Mouse (Mus musculus): ENCODE measurements at regions not wholly inside any gene's neighbourhood (a gene's known extent, or its start where the extent isn't known, plus 50 kb on each side); places are given as distances from the start of the nearest gene placed in this dataset.
A peak's percentile ranks its signal among the peaks of the same experiment; 100 is the strongest.

- no peak for DNase-seq
Measured at GRCm38 (mm10) chr13:15283065-15283464, 180.0 kb upstream of the Gli3 start.

GRCm38 (mm10) chr13:15298457-15298856, 164.6 kb upstream of the Gli3 start:
- DNase-seq: peak; percentile 24

GRCm38 (mm10) chr13:15325413-15325812, 137.6 kb upstream of the Gli3 start:
- DNase-seq: no peak

GRCm38 (mm10) chr13:15326146-15326545, 136.9 kb upstream of the Gli3 start:
- DNase-seq: no peak

- no peak for DNase-seq
Measured at GRCm38 (mm10) chr13:15329561-15329960, 133.5 kb upstream of the Gli3 start.

GRCm38 (mm10) chr13:15343474-15343873, 119.6 kb upstream of the Gli3 start:
- DNase-seq: no peak

- no peak for DNase-seq
Measured at GRCm38 (mm10) chr13:15346866-15347265, 116.2 kb upstream of the Gli3 start.

- DNase-seq: no peak
Measured at GRCm38 (mm10) chr13:15366437-15366836, 96.6 kb upstream of the Gli3 start.

- DNase-seq: no peak
Measured at GRCm38 (mm10) chr13:15380081-15380480, 83.0 kb upstream of the Gli3 start.

GRCm38 (mm10) chr13:15395249-15395648, 67.8 kb upstream of the Gli3 start:
- DNase-seq: no peak

GRCm38 (mm10) chr13:15395694-15396093, 67.3 kb upstream of the Gli3 start:
- DNase-seq: no peak

GRCm38 (mm10) chr13:15398677-15399076, 64.4 kb upstream of the Gli3 start:
- DNase-seq: no peak

Measured in lung, postnatal 14 days (tissue).